ENCODE assay signal across 8 mouse cellular contexts in genomic region chr6:120365051-120365450, GRCm38 (mm10). TPM values are rescaled to one million over a fixed set of nuclear protein-coding genes. Genes with fewer than 3 reads are reported as not detected.
DNase-seq lines count a peak whose midpoint lies in the region; ATAC-seq and TF ChIP-seq lines count a peak whose summit lies in the region.

No protein-coding gene starts in this region.

- H3K4me2 ChIP-seq in embryonic facial prominence, embryonic 12.5 days (replicated peaks): peak overlapping the region; percentile 84
- peak overlapping the region; percentile 79 for H3K4me2 ChIP-seq in intestine, embryonic 15.5 days (replicated peaks)
- peak overlapping the region; percentile 81 for H3K4me2 ChIP-seq in midbrain, postnatal 0 days (ENCODE audit: low read depth, low read length, poor library complexity, severe bottlenecking)

- no peak for TF ChIP-seq POLR2A in cerebellum, adult 2 months (IDR thresholded peaks at IDR 0.05; ENCODE audit: borderline replicate concordance, insufficient read depth, low read length)

- no peaks in the 10 kb centered on the region; the same call in 1 of the 2 replicates for H3K4me1 ChIP-seq in cerebellum, adult 2 months (ENCODE audit: control insufficient read depth, insufficient read depth, low read length)
- H3K4me1 ChIP-seq in embryonic facial prominence, embryonic 12.5 days: peaks cover 9% of the 10 kb centered on the region; the same call in 1 of the 2 replicates
- peaks cover 9% of the 10 kb centered on the region for H3K4me1 ChIP-seq in intestine, embryonic 15.5 days (replicated peaks)
- peaks cover 6% of the 10 kb centered on the region for H3K4me1 ChIP-seq in midbrain, postnatal 0 days (ENCODE audit: insufficient read depth, low read length)

- peaks cover 37% of the 10 kb centered on the region for H3K79me2 ChIP-seq in C2C12 (ENCODE audit: control insufficient read depth, insufficient read depth)

- peak overlapping the region; percentile 93 for H3K9ac ChIP-seq in embryonic facial prominence, embryonic 12.5 days
- H3K9ac ChIP-seq in intestine, embryonic 15.5 days: peak overlapping the region; percentile 91
- H3K9ac ChIP-seq in midbrain, postnatal 0 days (replicated peaks; ENCODE audit: low read length, poor library complexity, severe bottlenecking): peak overlapping the region; percentile 84

- H3K27ac ChIP-seq in cerebellum, adult 2 months (ENCODE audit: insufficient read depth, low read length): no peak overlapping the region
- H3K27ac ChIP-seq in embryonic facial prominence, embryonic 12.5 days: no peak overlapping the region
- no peak overlapping the region for H3K27ac ChIP-seq in intestine, embryonic 15.5 days
- H3K27ac ChIP-seq in midbrain, postnatal 0 days (ENCODE audit: low read depth, low read length): no peak overlapping the region

- no peak for TF ChIP-seq CTCF in cerebellum, adult 2 months (IDR thresholded peaks at IDR 0.05; ENCODE audit: borderline replicate concordance, insufficient read depth, low read depth, low read length)
- TF ChIP-seq CTCF in C2C12 (IDR thresholded peaks at IDR 0.05; ENCODE audit: control insufficient read depth, insufficient read depth, insufficient read length): no peak
- no peak for TF ChIP-seq CTCF in midbrain, postnatal 0 days (IDR thresholded peaks at IDR 0.05)

- WGBS in cerebellum, adult 2 months: 3% methylated on average over 15 of the region's 15 CpGs
- WGBS in embryonic facial prominence, embryonic 12.5 days: 6% methylated on average over 15 of the region's 15 CpGs
- 3% methylated on average over 15 of the region's 15 CpGs for WGBS in intestine, embryonic 15.5 days
- WGBS in midbrain, postnatal 0 days: 7% methylated on average over 15 of the region's 15 CpGs

- peak overlapping the region; percentile 87 for H3K4me3 ChIP-seq in cerebellum, adult 2 months (replicated peaks; ENCODE audit: insufficient read depth, low read depth, low read length)
- H3K4me3 ChIP-seq in C2C12 (ENCODE audit: insufficient read depth, poor library complexity, severe bottlenecking): peak overlapping the region; percentile 93
- peak overlapping the region; percentile 99 for H3K4me3 ChIP-seq in embryonic facial prominence, embryonic 12.5 days
- peak overlapping the region; percentile 96 for H3K4me3 ChIP-seq in intestine, embryonic 15.5 days (replicated peaks)
- peak overlapping the region; percentile 99 for H3K4me3 ChIP-seq in midbrain, postnatal 0 days (ENCODE audit: low read depth, low read length)

- H3K9me3 ChIP-seq in embryonic facial prominence, embryonic 12.5 days: no peaks in the 10 kb centered on the region
- no peaks in the 10 kb centered on the region for H3K9me3 ChIP-seq in intestine, embryonic 15.5 days
- H3K9me3 ChIP-seq in midbrain, postnatal 0 days (ENCODE audit: low read length): no peaks in the 10 kb centered on the region

- no peak for DNase-seq in cerebellum, adult 2 months
- DNase-seq in cerebellum, postnatal 4 days (ENCODE audit: low spot score in 2 of 2): no peak
- no peak for DNase-seq in midbrain, postnatal 0 days (ENCODE audit: low spot score)
- no peak for DNase-seq in right cerebral cortex, postnatal 10 days (ENCODE audit: low spot score in 2 of 2)
- DNase-seq in urinary bladder, postnatal 14 days (ENCODE audit: low spot score): no peak

- H3K79me3 ChIP-seq in C2C12 (ENCODE audit: low read depth): peaks cover 30% of the 10 kb centered on the region

- peaks cover 30% of the 10 kb centered on the region for H3K36me3 ChIP-seq in C2C12 (ENCODE audit: control insufficient read depth, insufficient read depth)
- H3K36me3 ChIP-seq in embryonic facial prominence, embryonic 12.5 days: peaks cover 32% of the 10 kb centered on the region
- peaks cover 8% of the 10 kb centered on the region; the same call in 1 of the 2 replicates for H3K36me3 ChIP-seq in intestine, embryonic 15.5 days
- peaks cover 13% of the 10 kb centered on the region; the same call in 1 of the 2 replicates for H3K36me3 ChIP-seq in midbrain, postnatal 0 days (ENCODE audit: insufficient read depth, low read length)

- ATAC-seq in embryonic facial prominence, embryonic 12.5 days (ENCODE audit: insufficient number of reproducible peaks, insufficient read depth, low FRiP score, low TSS enrichment): no peak
- no peak for ATAC-seq in intestine, embryonic 15.5 days
- no peak for ATAC-seq in midbrain, postnatal 0 days (ENCODE audit: low FRiP score)

- no peaks in the 10 kb centered on the region for H3K27me3 ChIP-seq in cerebellum, adult 2 months (ENCODE audit: control insufficient read depth, insufficient read depth, low read length)
- no peaks in the 10 kb centered on the region for H3K27me3 ChIP-seq in C2C12 (ENCODE audit: control insufficient read depth, insufficient read depth, insufficient read length)
- H3K27me3 ChIP-seq in embryonic facial prominence, embryonic 12.5 days: no peaks in the 10 kb centered on the region
- no peaks in the 10 kb centered on the region for H3K27me3 ChIP-seq in intestine, embryonic 15.5 days (replicated peaks)
- no peaks in the 10 kb centered on the region for H3K27me3 ChIP-seq in midbrain, postnatal 0 days (ENCODE audit: insufficient read depth, low read length)

- H3ac ChIP-seq in C2C12 (ENCODE audit: control insufficient read depth, insufficient read length, low read depth): peak overlapping the region; percentile 71

TF ChIP-seq in C2C12, 6 proteins besides CTCF, POLR2A, EP300 and RAD21:
- TF ChIP-seq USF1 (IDR thresholded peaks at IDR 0.05; ENCODE audit: low read depth) (no peak), CEBPB (IDR thresholded peaks at IDR 0.05; ENCODE audit: low read depth) (no peak), MYOD1 (IDR thresholded peaks at IDR 0.05; ENCODE audit: control insufficient read depth, insufficient read length, low read depth) (no peak), FOSL1 (IDR thresholded peaks at IDR 0.05; ENCODE audit: insufficient read depth, low read length, poor library complexity, severe bottlenecking) (no peak), MAX (IDR thresholded peaks at IDR 0.05) (no peak), MYOG (IDR thresholded peaks at IDR 0.05; ENCODE audit: control insufficient read depth, extremely low read depth, insufficient read length) (no peak)

RNA-seq across cellular contexts. Expression of gene Ccdc77, which starts 0.9 kb away (rescaled TPM):
- polyA plus RNA-seq in cerebellum, adult 2 months (2012; rRNA removed): 8.0 and 8.8 TPM in 2 replicates
- 3.8 TPM for polyA plus RNA-seq in C2C12 (2012; fragmentation: generic; extraction: Trizol)
- polyA plus RNA-seq in embryonic facial prominence, embryonic 12.5 days (2016; fragmentation: Nextera tagmentation; extraction: Ambion mirVana): 23.9 and 26.8 TPM in 2 replicates
- 20.5 and 22.1 TPM in 2 replicates for polyA plus RNA-seq in intestine, embryonic 15.5 days (2015; fragmentation: Nextera tagmentation; extraction: Ambion mirVana)
- 5.9 and 10.7 TPM in 2 replicates for total RNA-seq in midbrain, postnatal 0 days (2014; rRNA removed)
- 6.4 and 6.7 TPM in 2 replicates for polyA plus RNA-seq in midbrain, postnatal 0 days (2015; fragmentation: Nextera tagmentation; extraction: Ambion mirVana)

RNA-seq across cellular contexts. Expression of gene Kdm5a, which starts 1.1 kb away (rescaled TPM):
- 12.7 and 13.0 TPM in 2 replicates for polyA plus RNA-seq in cerebellum, adult 2 months (2012; rRNA removed)
- polyA plus RNA-seq in C2C12 (2012; fragmentation: generic; extraction: Trizol): 5.8 TPM
- 50.6 and 58.3 TPM in 2 replicates for polyA plus RNA-seq in embryonic facial prominence, embryonic 12.5 days (2016; fragmentation: Nextera tagmentation; extraction: Ambion mirVana)
- 34.6 and 37.3 TPM in 2 replicates for polyA plus RNA-seq in intestine, embryonic 15.5 days (2015; fragmentation: Nextera tagmentation; extraction: Ambion mirVana)
- 14.0 and 28.0 TPM in 2 replicates for total RNA-seq in midbrain, postnatal 0 days (2014; rRNA removed)
- polyA plus RNA-seq in midbrain, postnatal 0 days (2015; fragmentation: Nextera tagmentation; extraction: Ambion mirVana): 18.3 and 21.7 TPM in 2 replicates
